Mouse (Mus musculus): ENCODE results near the gene Ttc4. TPM values are rescaled to one million over a fixed set of nuclear protein-coding genes. Genes with fewer than 3 reads are reported as not detected.

The Ttc4 gene
- polyA plus RNA-seq, 1 experiment from 2014 or later = 149 TPM

GRCm38 (mm10) chr4:106628650-106629360 is 49.9 kb downstream of the Ttc4 start:
- no peak for ATAC-seq (ENCODE audit: low FRiP score)
- Histone ChIP-seq H3K9ac (replicated peaks) (no peak overlapping the region), H3K27me3 (replicated peaks) (peaks cover 13% of the 10 kb centered on the region), H3K4me3 (replicated peaks) (no peak overlapping the region), H3K4me1 (peaks cover 58% of the 10 kb centered on the region), H3K4me2 (no peak overlapping the region), H3K36me3 (no peaks in the 10 kb centered on the region), H3K9me3 (replicated peaks) (no peaks in the 10 kb centered on the region), H3K27ac (replicated peaks) (no peak overlapping the region)
- WGBS = 63% methylated on average over 9 of the region's 9 CpGs

GRCm38 (mm10) chr4:106627809-106628208 is 50.9 kb downstream of the Ttc4 start:
- no peak overlapping the region for H3K4me3 ChIP-seq (replicated peaks)
- no peak overlapping the region for H3K9ac ChIP-seq (replicated peaks)
- H3K4me2 ChIP-seq = no peak overlapping the region
- ATAC-seq (ENCODE audit: low FRiP score) = no peak
- WGBS = 71% methylated on average over 5 of the region's 5 CpGs
- peaks cover 23% of the 10 kb centered on the region for H3K27me3 ChIP-seq (replicated peaks)
- H3K4me1 ChIP-seq = peaks cover 51% of the 10 kb centered on the region
- no peaks in the 10 kb centered on the region for H3K9me3 ChIP-seq (replicated peaks)
- H3K27ac ChIP-seq (replicated peaks) = no peak overlapping the region
- H3K36me3 ChIP-seq = no peaks in the 10 kb centered on the region

- WGBS = 87% methylated on average over 10 of the region's 10 CpGs
- ATAC-seq (ENCODE audit: low FRiP score) = no peak
- H3K4me3 ChIP-seq (replicated peaks) = no peak overlapping the region
- H3K27ac ChIP-seq (replicated peaks) = no peak overlapping the region
- H3K4me1 ChIP-seq = peaks cover 28% of the 10 kb centered on the region
- peaks cover 39% of the 10 kb centered on the region for H3K27me3 ChIP-seq (replicated peaks)
- no peaks in the 10 kb centered on the region for H3K9me3 ChIP-seq (replicated peaks)
- H3K36me3 ChIP-seq = no peaks in the 10 kb centered on the region
- H3K9ac ChIP-seq (replicated peaks) = no peak overlapping the region
- no peak overlapping the region for H3K4me2 ChIP-seq
Observed at GRCm38 (mm10) chr4:106624271-106624670, 54.5 kb downstream of the Ttc4 start.

GRCm38 (mm10) chr4:106622712-106623111 is 56.0 kb downstream of the Ttc4 start:
- H3K27me3 ChIP-seq (replicated peaks) = peaks cover 39% of the 10 kb centered on the region
- H3K4me3 ChIP-seq (replicated peaks) = 0 out of 2 replicates have a peak overlapping the region, but pooled peaks have one; percentile 5
- whole genome bisulfite sequencing = 31% methylated on average over 28 of the region's 28 CpGs
- H3K9ac ChIP-seq (replicated peaks) = no peak overlapping the region
- peaks cover 23% of the 10 kb centered on the region for H3K4me1 ChIP-seq
- no peaks in the 10 kb centered on the region for H3K9me3 ChIP-seq (replicated peaks)
- no peak for ATAC-seq (ENCODE audit: low FRiP score)
- no peaks in the 10 kb centered on the region for H3K36me3 ChIP-seq
- H3K27ac ChIP-seq (replicated peaks) = no peak overlapping the region
- H3K4me2 ChIP-seq = peak overlapping the region; percentile 20

- Histone ChIP-seq H3K27me3 (replicated peaks) (peaks cover 39% of the 10 kb centered on the region), H3K9ac (replicated peaks) (no peak within 1 kb of the TSS), H3K9me3 (replicated peaks) (no peaks in the 10 kb centered on the region), H3K4me1 (peaks cover 30% of the 10 kb centered on the region), H3K4me2 (peak within 1 kb of the TSS; percentile 20), H3K4me3 (replicated peaks) (0 out of 2 replicates have a peak within 1 kb of the TSS, but pooled peaks have one; percentile 5), H3K36me3 (no peaks in the 10 kb centered on the region), H3K27ac (replicated peaks) (no peak within 1 kb of the TSS)
- ATAC-seq (ENCODE audit: low FRiP score) = no peak
- WGBS = 27% methylated on average over 16 of the region's 16 CpGs
Observed at GRCm38 (mm10) chr4:106622030-106622493, 56.7 kb downstream of the Ttc4 start, which contains the start of gene Ttc22. Gene Ttc22, plus strand, starts transcription at chr4:106622432.

GRCm38 (mm10) chr4:106621428-106621827 is 57.3 kb downstream of the Ttc4 start:
- no peak for ATAC-seq (ENCODE audit: low FRiP score)
- WGBS = 70% methylated on average over 3 of the region's 3 CpGs
- Histone ChIP-seq H3K4me3 (replicated peaks) (no peak overlapping the region), H3K9ac (replicated peaks) (no peak overlapping the region), H3K4me1 (peaks cover 32% of the 10 kb centered on the region), H3K27me3 (replicated peaks) (peaks cover 39% of the 10 kb centered on the region), H3K9me3 (replicated peaks) (no peaks in the 10 kb centered on the region), H3K36me3 (no peaks in the 10 kb centered on the region), H3K27ac (replicated peaks) (no peak overlapping the region), H3K4me2 (no peak overlapping the region)

GRCm38 (mm10) chr4:106618898-106619297 is 59.8 kb downstream of the Ttc4 start:
- no peak overlapping the region for H3K4me3 ChIP-seq (replicated peaks)
- no peak overlapping the region for H3K9ac ChIP-seq (replicated peaks)
- peaks cover 27% of the 10 kb centered on the region for H3K27me3 ChIP-seq (replicated peaks)
- no peak overlapping the region for H3K4me2 ChIP-seq
- 91% methylated on average over 4 of the region's 4 CpGs for WGBS
- no peaks in the 10 kb centered on the region for H3K9me3 ChIP-seq (replicated peaks)
- H3K4me1 ChIP-seq = peaks cover 32% of the 10 kb centered on the region
- H3K27ac ChIP-seq (replicated peaks) = no peak overlapping the region
- no peak for ATAC-seq (ENCODE audit: low FRiP score)
- no peaks in the 10 kb centered on the region for H3K36me3 ChIP-seq

- Histone ChIP-seq H3K9ac (replicated peaks) (0 out of 2 replicates have a peak within 1 kb of the TSS, but pooled peaks have one; percentile 17), H3K4me1 (peaks cover 24% of the 10 kb centered on the region), H3K4me3 (replicated peaks) (peak within 1 kb of the TSS; percentile 27), H3K27me3 (replicated peaks) (peaks cover 13% of the 10 kb centered on the region), H3K4me2 (peak within 1 kb of the TSS; percentile 60), H3K9me3 (replicated peaks) (no peaks in the 10 kb centered on the region), H3K27ac (replicated peaks) (no peak within 1 kb of the TSS), H3K36me3 (no peaks in the 10 kb centered on the region)
- 0% methylated on average over 19 of the region's 19 CpGs for WGBS
- ATAC-seq (ENCODE audit: low FRiP score) = 0 out of 2 replicates have a peak, but pooled peaks have one; percentile 23
Observed at GRCm38 (mm10) chr4:106617056-106617455, 61.7 kb downstream of the Ttc4 start, which contains the start of gene Lexm. Gene Lexm, minus strand, starts transcription at chr4:106617241.

- Histone ChIP-seq H3K9me3 (replicated peaks) (no peaks in the 10 kb centered on the region), H3K4me1 (peaks cover 21% of the 10 kb centered on the region), H3K36me3 (no peaks in the 10 kb centered on the region), H3K27me3 (replicated peaks) (peaks cover 5% of the 10 kb centered on the region; the same call in 1 of the 2 replicates), H3K4me3 (replicated peaks) (no peak overlapping the region), H3K9ac (replicated peaks) (no peak overlapping the region), H3K4me2 (no peak overlapping the region), H3K27ac (replicated peaks) (no peak overlapping the region)
- ATAC-seq (ENCODE audit: low FRiP score) = no peak
- 84% methylated on average over 12 of the region's 12 CpGs for WGBS
Observed at GRCm38 (mm10) chr4:106615637-106616036, 63.1 kb downstream of the Ttc4 start.

- Histone ChIP-seq H3K27me3 (replicated peaks) (peaks cover 5% of the 10 kb centered on the region; the same call in 1 of the 2 replicates), H3K4me2 (no peak overlapping the region), H3K9ac (replicated peaks) (no peak overlapping the region), H3K4me1 (peaks cover 21% of the 10 kb centered on the region), H3K36me3 (no peaks in the 10 kb centered on the region), H3K27ac (replicated peaks) (no peak overlapping the region), H3K4me3 (replicated peaks) (no peak overlapping the region), H3K9me3 (replicated peaks) (no peaks in the 10 kb centered on the region)
- 83% methylated on average over 9 of the region's 9 CpGs for WGBS
- no peak for ATAC-seq (ENCODE audit: low FRiP score)
Observed at GRCm38 (mm10) chr4:106614881-106615280, 63.9 kb downstream of the Ttc4 start.

GRCm38 (mm10) chr4:106614180-106614797 is 64.5 kb downstream of the Ttc4 start:
- Histone ChIP-seq H3K9ac (replicated peaks) (no peak overlapping the region), H3K27ac (replicated peaks) (no peak overlapping the region), H3K27me3 (replicated peaks) (peaks cover 5% of the 10 kb centered on the region; the same call in 1 of the 2 replicates), H3K4me1 (peaks cover 21% of the 10 kb centered on the region), H3K36me3 (no peaks in the 10 kb centered on the region), H3K4me3 (replicated peaks) (no peak overlapping the region), H3K4me2 (no peak overlapping the region), H3K9me3 (replicated peaks) (no peaks in the 10 kb centered on the region)
- WGBS = 42% methylated on average over 7 of the region's 7 CpGs
- ATAC-seq (ENCODE audit: low FRiP score) = peak; percentile 81

- WGBS = 85% methylated on average over 3 of the region's 3 CpGs
- Histone ChIP-seq H3K4me2 (no peak overlapping the region), H3K9me3 (replicated peaks) (no peaks in the 10 kb centered on the region), H3K4me1 (peaks cover 21% of the 10 kb centered on the region), H3K27ac (replicated peaks) (no peak overlapping the region), H3K9ac (replicated peaks) (no peak overlapping the region), H3K4me3 (replicated peaks) (no peak overlapping the region), H3K36me3 (no peaks in the 10 kb centered on the region), H3K27me3 (replicated peaks) (peaks cover 5% of the 10 kb centered on the region; the same call in 1 of the 2 replicates)
- ATAC-seq (ENCODE audit: low FRiP score) = no peak
Observed at GRCm38 (mm10) chr4:106613560-106613959, 65.2 kb downstream of the Ttc4 start.
